Mouse (Mus musculus) hindbrain, embryonic 11.5 days (tissue): ENCODE data around the gene Skiv2l. TPM values are rescaled to one million over a fixed set of nuclear protein-coding genes. Genes with fewer than 3 reads are reported as not detected.

ENCODE experiments used
- ATAC-seq: fragments of 200-750 bp; cut with Nextera tagmentation; 2 replicates; pipeline ENCODE4 v1.8.0; 2017; ENCODE audit warnings: mild to moderate bottlenecking, moderate TSS enrichment, moderate library complexity; ENCODE audit not compliant: low FRiP score
- DNase-seq: peaks from one replicate; pipeline ENCODE4 v3.0.0-alpha.2; 2015; ENCODE audit warnings: low spot score
- H3K27ac ChIP-seq: fragments of 300-500 bp; sonication (generic); 2 replicates; pipeline ENCODE4 v1.5.1; 2014; ENCODE audit warnings: mild to moderate bottlenecking, low read depth, low read length
- H3K27me3 ChIP-seq: fragments of 300-500 bp; sonication (generic); 2 replicates; pipeline ENCODE4 v1.6.1; 2014; ENCODE audit warnings: mild to moderate bottlenecking, low read length, moderate library complexity, mixed read lengths; ENCODE audit not compliant: control insufficient read depth, insufficient read depth
- H3K36me3 ChIP-seq: fragments of 300-500 bp; sonication (generic); 2 replicates; pipeline ENCODE4 v1.6.1; 2014; ENCODE audit warnings: mild to moderate bottlenecking, low read length, moderate library complexity, mixed read lengths; ENCODE audit not compliant: control insufficient read depth, insufficient read depth
- H3K4me1 ChIP-seq: fragments of 300-500 bp; sonication (generic); replicated peaks from 2 replicates; pipeline ENCODE4 v1.6.1; 2014; ENCODE audit warnings: low read length, mixed read lengths; ENCODE audit not compliant: control insufficient read depth, insufficient read depth
- H3K4me2 ChIP-seq: fragments of 300-500 bp; sonication (generic); replicated peaks from 2 replicates; pipeline ENCODE4 v1.6.1; 2014; ENCODE audit warnings: mild to moderate bottlenecking, low read depth, low read length
- H3K4me3 ChIP-seq: fragments of 300-500 bp; sonication (generic); 2 replicates; pipeline ENCODE4 v1.5.1; 2014; ENCODE audit warnings: low read depth, low read length
- H3K9ac ChIP-seq: fragments of 300-500 bp; sonication (generic); 2 replicates; pipeline ENCODE4 v1.6.1; 2014; ENCODE audit warnings: low read depth, low read length
- H3K9me3 ChIP-seq: fragments of 300-500 bp; sonication (generic); 2 replicates; pipeline ENCODE4 v1.6.1; 2016; ENCODE audit warnings: low read length; ENCODE audit not compliant: control insufficient read depth
- WGBS: fragments of 180-500 bp; shearing (Covaris S2); extraction: QIAGEN DNeasy Blood & Tissue Kit; methylation state at CpG from one replicate; pipeline ENCODE4 v1.1.7; 2014; 5-methylcytosine and 5-hydroxymethylcytosine counted together
- polyA plus RNA-seq: library from polyadenylated mRNA; unstranded; fragments of >200 nt; fragmentation: Nextera tagmentation; extraction: Ambion mirVana; gene quantifications from 2 replicates; pipeline ENCODE4 v1.2.1, GENCODE M21; 2014

The Skiv2l gene
- polyA plus RNA-seq, 1 experiment from 2014 or later: 26.9 TPM

DNA sequence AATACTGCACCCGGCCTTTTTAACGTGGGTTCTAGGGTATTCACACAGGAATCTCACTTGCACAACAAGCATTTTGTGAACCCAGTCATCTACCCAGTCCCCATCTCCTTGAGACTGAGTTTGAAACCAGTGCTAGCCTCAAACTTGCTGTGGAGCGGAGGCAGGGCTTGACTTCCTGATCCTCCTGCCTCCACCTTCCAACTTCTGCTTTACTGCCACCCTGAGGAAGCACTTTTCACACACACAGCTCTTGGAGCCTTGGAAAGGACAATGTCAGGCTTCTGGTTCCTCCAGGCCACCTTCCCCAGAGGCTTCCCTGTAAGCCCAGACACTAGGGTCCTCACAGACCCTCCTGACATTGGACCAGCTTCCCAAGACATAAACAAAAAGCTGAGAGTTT lies 33.3 kb upstream of the Skiv2l start:
- no peaks in the 10 kb centered on the region for H3K9me3 ChIP-seq
- H3K4me1 ChIP-seq: no peaks in the 10 kb centered on the region
- ATAC-seq (no peak), DNase-seq (no peak)
- 0 out of 2 replicates have a peak, but pooled peaks cover 2% of the 10 kb centered on the region for H3K27me3 ChIP-seq
- no peak overlapping the region for H3K4me2 ChIP-seq
- H3K9ac ChIP-seq: no peak overlapping the region
- 69% methylated on average over 3 of the region's 3 CpGs for WGBS
- no peak overlapping the region for H3K4me3 ChIP-seq
- no peak overlapping the region for H3K27ac ChIP-seq
- no peaks in the 10 kb centered on the region for H3K36me3 ChIP-seq

DNA sequence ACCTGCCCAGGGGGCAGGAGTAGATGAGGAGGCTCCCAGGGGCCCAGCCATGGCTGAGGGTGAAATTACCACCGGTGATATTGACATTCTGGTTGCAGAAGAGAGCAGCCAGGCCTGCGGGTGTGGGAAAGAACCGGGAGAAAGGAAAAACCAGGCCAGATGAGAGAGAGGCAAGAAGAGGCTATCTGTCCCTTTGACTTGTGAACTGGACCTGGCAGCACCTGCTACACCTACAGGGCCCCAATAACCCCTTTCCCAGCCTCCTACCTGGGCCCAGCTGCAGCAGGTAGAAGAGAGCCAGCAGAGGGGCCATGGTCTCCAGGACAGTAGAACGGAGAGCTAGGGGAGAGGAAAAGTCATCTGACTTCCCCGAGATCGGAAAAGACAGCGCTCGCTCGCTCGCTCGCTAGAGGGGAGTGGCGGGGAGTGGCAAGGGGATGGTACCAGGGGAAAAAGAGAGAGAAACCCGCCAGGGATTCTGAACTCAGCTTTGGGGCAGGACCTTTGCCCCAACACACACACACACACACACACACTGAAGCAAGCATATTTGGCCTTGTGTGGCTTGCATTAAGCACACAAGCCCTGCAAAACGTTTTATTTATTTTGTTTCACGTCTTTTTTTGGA lies 31.8 kb upstream of the Skiv2l start, which contains the start of gene Gm20547:
Gene Gm20547 (minus strand): TSS at position 360 of the 628 bp plus-strand sequence.
- Histone ChIP-seq H3K4me1 (no peaks in the 10 kb centered on the region), H3K4me3 (no peak within 1 kb of the TSS), H3K36me3 (no peaks in the 10 kb centered on the region), H3K9me3 (no peaks in the 10 kb centered on the region), H3K4me2 (peak within 1 kb of the TSS; percentile 6; the same call in 1 of the 2 replicates), H3K27ac (no peak within 1 kb of the TSS), H3K9ac (0 out of 2 replicates have a peak within 1 kb of the TSS, but pooled peaks have one; percentile 15), H3K27me3 (0 out of 2 replicates have a peak, but pooled peaks cover 2% of the 10 kb centered on the region)
- 9% methylated on average over 15 of the region's 15 CpGs for WGBS
- DNase-seq (no peak), ATAC-seq (no peak)

DNA sequence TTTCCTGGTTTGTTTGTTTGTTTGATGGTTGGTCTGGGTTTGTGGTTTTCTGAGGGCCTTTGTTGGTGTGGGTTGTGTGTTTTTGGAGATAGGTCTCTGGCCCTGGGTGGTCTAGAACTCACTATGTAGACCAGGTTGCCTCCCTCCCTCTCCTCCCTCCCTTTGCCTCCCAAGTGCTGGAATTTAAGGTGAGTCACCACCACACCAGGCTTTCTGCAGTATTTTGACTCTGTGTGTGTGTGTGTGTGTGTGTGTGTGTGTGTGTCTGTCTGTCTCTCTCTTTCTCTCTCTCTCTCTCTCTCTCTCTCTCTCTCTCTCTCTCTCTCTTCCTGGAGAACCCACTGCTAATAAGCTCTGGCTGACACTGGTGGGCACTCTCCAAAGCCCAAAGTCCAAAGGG lies 31.2 kb upstream of the Skiv2l start:
- Histone ChIP-seq H3K4me3 (no peak overlapping the region), H3K27me3 (0 out of 2 replicates have a peak, but pooled peaks cover 2% of the 10 kb centered on the region), H3K9ac (no peak overlapping the region), H3K4me1 (no peaks in the 10 kb centered on the region), H3K9me3 (no peaks in the 10 kb centered on the region), H3K36me3 (no peaks in the 10 kb centered on the region), H3K4me2 (no peak overlapping the region), H3K27ac (no peak overlapping the region)
- no peak for DNase-seq
- no peak for ATAC-seq

DNA sequence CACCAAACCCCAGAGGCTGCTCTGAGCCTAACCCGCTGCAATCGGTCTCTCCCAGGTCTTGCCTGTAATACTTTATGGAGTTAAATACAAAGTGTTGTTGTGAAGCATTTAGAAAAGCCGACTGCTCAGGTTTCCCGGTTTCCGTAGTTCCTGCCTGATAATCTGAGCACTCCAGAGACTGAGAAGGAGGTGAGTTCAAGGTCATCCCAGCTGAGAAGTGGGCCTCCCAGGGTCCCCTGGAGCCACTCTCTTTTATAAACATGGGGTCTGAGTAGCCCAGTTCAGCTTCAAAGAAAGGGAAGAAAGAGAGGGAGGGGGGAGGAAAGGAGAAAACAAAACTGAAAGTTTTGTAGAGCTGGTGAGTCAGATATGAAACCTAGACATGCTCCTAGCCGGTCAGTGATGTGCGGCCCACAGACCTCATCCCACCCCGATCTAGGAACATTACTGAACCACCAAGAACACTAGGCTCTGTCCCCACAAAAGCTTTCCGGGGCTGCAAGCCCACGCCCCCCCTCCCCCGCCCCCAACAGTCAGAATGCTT lies 29.4 kb upstream of the Skiv2l start, which contains the start of gene Zbtb12:
Gene Zbtb12 (plus strand): TSS at position 148 of the 544 bp plus-strand sequence.
- Histone ChIP-seq H3K9me3 (no peaks in the 10 kb centered on the region), H3K4me3 (no peak within 1 kb of the TSS), H3K4me2 (no peak within 1 kb of the TSS), H3K4me1 (no peaks in the 10 kb centered on the region), H3K27ac (no peak within 1 kb of the TSS), H3K27me3 (0 out of 2 replicates have a peak, but pooled peaks cover 2% of the 10 kb centered on the region), H3K9ac (no peak within 1 kb of the TSS), H3K36me3 (no peaks in the 10 kb centered on the region)
- ATAC-seq (no peak), DNase-seq (no peak)
- WGBS: 66% methylated on average over 11 of the region's 11 CpGs

DNA sequence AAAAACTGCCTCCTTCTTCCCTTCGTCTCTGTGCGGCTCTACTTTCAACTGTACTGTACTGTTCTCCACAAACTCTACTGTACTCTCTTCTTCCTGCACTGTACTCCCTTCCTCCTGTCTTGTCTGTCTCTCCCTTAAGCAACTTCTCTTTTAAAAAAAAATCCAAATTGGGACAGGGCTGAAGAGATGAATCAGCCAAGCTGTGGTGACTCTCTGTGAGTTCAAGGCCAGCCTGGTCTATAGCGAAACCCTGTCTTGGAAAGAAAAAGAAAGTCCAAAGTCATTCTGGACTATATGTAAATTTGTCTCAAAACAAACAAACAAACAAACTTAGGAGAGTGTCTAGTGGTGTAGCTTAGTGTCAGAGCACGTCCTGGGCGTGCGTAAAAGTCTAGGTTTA lies 24.3 kb upstream of the Skiv2l start:
- Histone ChIP-seq H3K4me3 (no peak overlapping the region), H3K9ac (no peak overlapping the region), H3K9me3 (no peaks in the 10 kb centered on the region), H3K4me1 (no peaks in the 10 kb centered on the region), H3K4me2 (no peak overlapping the region), H3K36me3 (no peaks in the 10 kb centered on the region), H3K27ac (no peak overlapping the region), H3K27me3 (no peaks in the 10 kb centered on the region)
- DNase-seq (no peak), ATAC-seq (no peak)
- WGBS: 92% methylated on average over 6 of the region's 6 CpGs

DNA sequence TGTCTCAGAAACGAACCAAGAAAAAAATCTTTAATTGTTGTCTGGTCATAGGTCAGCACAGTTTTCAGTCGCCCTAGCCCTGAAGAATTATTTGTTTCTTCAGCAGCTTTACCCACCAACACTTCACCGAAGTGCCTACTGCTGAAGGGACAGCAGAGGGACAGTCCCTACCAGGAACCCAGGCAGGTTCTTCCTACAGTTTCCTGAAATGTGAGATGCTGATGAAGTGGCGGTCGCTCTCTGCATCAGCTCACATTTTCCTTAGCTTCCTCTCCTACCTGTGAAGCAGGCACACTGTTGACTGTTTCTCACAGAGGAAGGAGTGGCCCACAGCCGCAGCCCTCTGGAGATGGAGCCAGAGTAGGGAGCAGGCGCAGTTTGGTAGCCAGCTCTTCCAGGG lies 16.0 kb upstream of the Skiv2l start:
- no peak for ATAC-seq

DNA sequence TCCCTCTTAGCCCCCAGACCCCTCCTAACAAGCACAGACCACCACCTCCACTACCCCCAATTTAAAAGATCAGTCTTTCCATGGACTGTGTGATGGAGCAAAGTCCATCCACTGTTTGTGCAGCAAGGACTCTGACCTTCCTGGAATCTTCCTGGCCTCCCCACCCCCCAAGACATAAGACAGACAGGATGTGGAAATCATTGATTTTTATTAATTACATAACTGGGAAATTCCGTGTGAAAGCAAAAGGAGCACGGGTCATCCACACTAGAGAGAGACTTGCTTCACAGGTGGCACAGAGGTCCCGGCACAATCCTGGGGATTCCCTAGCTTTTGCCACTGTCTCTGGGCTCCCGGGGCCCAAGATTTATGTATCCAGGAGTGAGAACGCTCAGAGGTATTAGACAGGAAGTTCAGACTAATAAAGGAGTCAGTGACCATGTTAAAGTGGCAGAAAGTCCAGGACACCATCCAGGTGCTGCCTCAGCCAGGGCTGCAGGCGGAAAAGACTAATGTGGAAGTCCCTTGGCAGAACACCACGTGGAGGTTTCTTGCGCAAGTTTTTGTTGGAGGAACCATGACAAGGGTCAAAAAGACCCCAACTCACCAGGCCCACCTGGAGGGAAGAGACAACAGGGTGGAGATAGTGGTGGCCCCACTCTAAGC lies 12.5 kb upstream of the Skiv2l start, which contains the start of gene Cfb:
Gene Cfb (minus strand): TSS at position 103 of the 666 bp plus-strand sequence.
- H3K9ac ChIP-seq: no peak within 1 kb of the TSS
- WGBS: 73% methylated on average over 8 of the region's 8 CpGs
- DNase-seq: no peak
- H3K4me2 ChIP-seq: no peak within 1 kb of the TSS
- no peaks in the 10 kb centered on the region for H3K36me3 ChIP-seq
- no peaks in the 10 kb centered on the region for H3K9me3 ChIP-seq
- H3K4me1 ChIP-seq: no peaks in the 10 kb centered on the region
- H3K4me3 ChIP-seq: no peak within 1 kb of the TSS
- H3K27me3 ChIP-seq: no peaks in the 10 kb centered on the region
- ATAC-seq: no peak
- no peak within 1 kb of the TSS for H3K27ac ChIP-seq

More for the DNA sequence above, 16.0 kb upstream of the Skiv2l start:
- no peak overlapping the region for H3K9ac ChIP-seq
- DNase-seq: no peak
- 68% methylated on average over 7 of the region's 7 CpGs for WGBS
- no peaks in the 10 kb centered on the region for H3K9me3 ChIP-seq
- H3K27ac ChIP-seq: no peak overlapping the region
- H3K27me3 ChIP-seq: no peaks in the 10 kb centered on the region
- no peak overlapping the region for H3K4me3 ChIP-seq
- no peak overlapping the region for H3K4me2 ChIP-seq
- H3K4me1 ChIP-seq: no peaks in the 10 kb centered on the region
- no peaks in the 10 kb centered on the region for H3K36me3 ChIP-seq

DNA sequence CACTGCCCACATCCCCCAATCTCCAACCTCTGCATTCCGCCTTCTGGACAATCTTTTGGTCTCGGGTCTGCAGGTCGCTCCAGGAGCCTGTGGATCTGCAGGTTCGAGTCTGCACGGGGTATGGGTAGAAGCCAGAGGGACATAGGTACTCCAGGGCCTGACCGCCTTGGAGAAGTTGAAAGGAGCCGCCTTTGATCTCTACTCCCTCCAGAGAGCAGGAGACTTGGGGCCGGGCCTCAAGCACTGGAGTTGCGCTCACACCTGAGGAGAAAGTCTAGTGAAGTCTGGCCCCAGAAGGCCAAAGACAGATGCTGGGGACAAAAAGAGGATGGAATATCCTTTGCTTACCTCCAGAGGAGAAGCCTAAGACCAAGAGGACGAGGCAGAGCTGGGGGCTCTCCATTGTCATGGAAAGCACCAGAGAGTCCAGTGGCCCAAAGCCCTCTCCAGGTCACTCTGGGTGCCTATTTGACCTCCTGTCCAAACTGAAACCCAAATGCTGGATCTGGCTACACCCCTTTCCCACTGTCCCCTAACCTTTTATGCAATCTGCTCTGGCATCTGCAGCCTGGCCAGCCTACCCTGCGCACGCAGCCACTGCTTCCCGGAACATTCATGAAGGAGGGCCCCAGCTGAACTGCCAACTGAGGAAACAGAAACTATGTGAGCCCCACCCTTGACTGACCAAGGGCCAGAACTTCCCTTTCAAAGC lies 11.8 kb upstream of the Skiv2l start:
- Histone ChIP-seq H3K27ac (no peak overlapping the region), H3K36me3 (no peaks in the 10 kb centered on the region), H3K27me3 (no peaks in the 10 kb centered on the region), H3K4me2 (no peak overlapping the region), H3K4me3 (no peak overlapping the region), H3K9ac (no peak overlapping the region), H3K9me3 (no peaks in the 10 kb centered on the region), H3K4me1 (no peaks in the 10 kb centered on the region)
- WGBS: 74% methylated on average over 13 of the region's 13 CpGs
- DNase-seq (no peak), ATAC-seq (no peak)
